Mouse (Mus musculus): ENCODE results near the gene Fbxw5. TPM values are rescaled to one million over a fixed set of nuclear protein-coding genes. Genes with fewer than 3 reads are reported as not detected.
A peak's percentile ranks its signal among the peaks of the same experiment; 100 is the strongest.

Fbxw5 gene
- polyA plus RNA-seq, 1 experiment = 64.7 TPM

GRCm38 (mm10) chr2:25477967-25478675 is 22.4 kb upstream of the Fbxw5 start:
- DNase-seq (ENCODE audit: extremely low spot score in 1 of 2, low spot score in 1 of 2) = peak in 1 of 2 experiments; percentile 57

GRCm38 (mm10) chr2:25479551-25480311 is 20.8 kb upstream of the Fbxw5 start:
- DNase-seq (ENCODE audit: extremely low spot score in 1 of 2, low spot score in 1 of 2) = no peak

GRCm38 (mm10) chr2:25480541-25480940 is 20.0 kb upstream of the Fbxw5 start:
- DNase-seq (ENCODE audit: extremely low spot score in 1 of 2, low spot score in 1 of 2) = no peak

GRCm38 (mm10) chr2:25482969-25483368 is 17.6 kb upstream of the Fbxw5 start:
- DNase-seq (ENCODE audit: extremely low spot score in 1 of 2, low spot score in 1 of 2) = peak in 1 of 2 experiments; percentile 60

- DNase-seq (ENCODE audit: extremely low spot score in 1 of 2, low spot score in 1 of 2) = no peak
Measured at GRCm38 (mm10) chr2:25484901-25485647, 15.5 kb upstream of the Fbxw5 start.

- DNase-seq (ENCODE audit: extremely low spot score in 1 of 2, low spot score in 1 of 2) = no peak
Measured at GRCm38 (mm10) chr2:25487965-25488670, 12.4 kb upstream of the Fbxw5 start.

GRCm38 (mm10) chr2:25488671-25489068 is 11.9 kb upstream of the Fbxw5 start:
- DNase-seq (ENCODE audit: extremely low spot score in 1 of 2, low spot score in 1 of 2) = no peak

- no peak for DNase-seq (ENCODE audit: extremely low spot score in 1 of 2, low spot score in 1 of 2)
Measured at GRCm38 (mm10) chr2:25492988-25493387, 7.6 kb upstream of the Fbxw5 start.

GRCm38 (mm10) chr2:25493476-25493961 is 7.0 kb upstream of the Fbxw5 start, which contains the start of gene Lcn12:
Lcn12 (minus strand) TSS chr2:25493911.
- DNase-seq (ENCODE audit: extremely low spot score in 1 of 2, low spot score in 1 of 2) = no peak

GRCm38 (mm10) chr2:25496462-25496861 is 4.1 kb upstream of the Fbxw5 start:
- DNase-seq (ENCODE audit: extremely low spot score in 1 of 2, low spot score in 1 of 2) = peak in 1 of 2 experiments; percentile 53

- no peak for DNase-seq (ENCODE audit: extremely low spot score in 1 of 2, low spot score in 1 of 2)
Measured at GRCm38 (mm10) chr2:25497846-25498575, 2.5 kb upstream of the Fbxw5 start.

GRCm38 (mm10) chr2:25498622-25499478 is 1.7 kb upstream of the Fbxw5 start:
- DNase-seq (ENCODE audit: extremely low spot score in 1 of 2, low spot score in 1 of 2) = no peak

- DNase-seq (ENCODE audit: extremely low spot score in 1 of 2, low spot score in 1 of 2) = no peak
Measured at GRCm38 (mm10) chr2:25500071-25500575, 427 bp upstream of the Fbxw5 start.

GRCm38 (mm10) chr2:25501593-25502486 is 1.3 kb downstream of the Fbxw5 start, which contains the start of gene C8g:
C8g (minus strand) TSS chr2:25501719.
- no peak for DNase-seq (ENCODE audit: extremely low spot score in 1 of 2, low spot score in 1 of 2)

GRCm38 (mm10) chr2:25502726-25503125 is 2.2 kb downstream of the Fbxw5 start:
- no peak for DNase-seq (ENCODE audit: extremely low spot score in 1 of 2, low spot score in 1 of 2)

GRCm38 (mm10) chr2:25504538-25504937 is 4.0 kb downstream of the Fbxw5 start:
- no peak for DNase-seq (ENCODE audit: extremely low spot score in 1 of 2, low spot score in 1 of 2)

- no peak for DNase-seq (ENCODE audit: extremely low spot score in 1 of 2, low spot score in 1 of 2)
Measured at GRCm38 (mm10) chr2:25505000-25505399, 4.5 kb downstream of the Fbxw5 start.

Measured in frontal cortex, adult 2 months (tissue).